Mouse (Mus musculus) lung, adult 2 months (tissue): ENCODE results near the gene Gm37240.

ENCODE experiments used
- CTCF ChIP-seq: fragments of 200-500 bp; IDR thresholded peaks from 2 replicates; pipeline ENCODE4 v1.5.1; 2011; ENCODE audit warnings: mild to moderate bottlenecking, low read length, control low read depth; ENCODE audit not compliant: insufficient read depth
- POLR2A ChIP-seq: fragments of 200-500 bp; IDR thresholded peaks from 2 replicates; pipeline ENCODE4 v1.6.1; 2011; ENCODE audit warnings: low read depth, mild to moderate bottlenecking, control low read depth, low read length, borderline replicate concordance; ENCODE audit errors: extremely low read depth

DNA sequence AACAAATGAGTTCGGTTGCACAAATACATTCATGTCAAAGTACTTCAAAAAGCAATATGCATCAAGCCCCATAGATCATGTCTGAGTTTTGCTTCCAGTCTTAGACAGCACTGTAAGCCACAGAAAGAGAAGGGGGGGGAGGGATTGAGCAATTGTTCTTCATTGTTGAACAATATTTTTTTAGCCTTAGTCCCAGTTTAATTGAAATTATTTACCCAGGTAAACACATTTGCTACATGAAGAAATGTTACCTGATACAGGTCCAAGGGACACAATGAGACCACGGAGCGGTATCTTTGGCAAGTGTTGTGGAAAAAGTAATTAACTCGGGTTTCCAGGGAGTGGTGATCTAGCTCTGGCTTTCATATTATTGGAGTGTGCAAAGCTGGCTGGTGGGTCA, 337.0 kb downstream of the Gm37240 start:
- TF ChIP-seq POLR2A = no peak
- TF ChIP-seq CTCF = no peak
